Mouse (Mus musculus) hindbrain, embryonic 12.5 days (tissue): ENCODE data around the gene Actr8. TPM values are rescaled to one million over a fixed set of nuclear protein-coding genes. Genes with fewer than 3 reads are reported as not detected.

ENCODE experiments used
- ATAC-seq: fragments of 200-750 bp; cut with Nextera tagmentation; 2 replicates; pipeline ENCODE4 v1.8.0; 2017; ENCODE audit warnings: moderate TSS enrichment; ENCODE audit not compliant: low FRiP score
- H3K27ac ChIP-seq: fragments of 300-500 bp; sonication (generic); 2 replicates; pipeline ENCODE4 v1.5.1; 2016; ENCODE audit warnings: mild to moderate bottlenecking
- H3K27me3 ChIP-seq: fragments of 300-500 bp; sonication (generic); 2 replicates; pipeline ENCODE4 v1.6.1; 2016; ENCODE audit warnings: mild to moderate bottlenecking
- H3K36me3 ChIP-seq: fragments of 300-500 bp; sonication (generic); 2 replicates; pipeline ENCODE4 v1.6.1; 2016; ENCODE audit warnings: mild to moderate bottlenecking
- H3K4me1 ChIP-seq: fragments of 300-500 bp; sonication (generic); 2 replicates; pipeline ENCODE4 v1.6.1; 2016
- H3K4me2 ChIP-seq: fragments of 300-500 bp; sonication (generic); replicated peaks from 2 replicates; pipeline ENCODE4 v1.6.1; 2016; ENCODE audit warnings: mild to moderate bottlenecking
- H3K4me3 ChIP-seq: fragments of 300-500 bp; sonication (generic); 2 replicates; pipeline ENCODE4 v1.5.1; 2016; ENCODE audit warnings: mild to moderate bottlenecking
- H3K9ac ChIP-seq: fragments of 300-500 bp; sonication (generic); 2 replicates; pipeline ENCODE4 v1.6.1; 2016; ENCODE audit warnings: mild to moderate bottlenecking, moderate library complexity
- H3K9me3 ChIP-seq: fragments of 300-500 bp; sonication (generic); replicated peaks from 2 replicates; pipeline ENCODE4 v1.6.1; 2016; ENCODE audit warnings: mild to moderate bottlenecking
- WGBS: fragments of 180-500 bp; shearing (Covaris S2); methylation state at CpG from one replicate; pipeline ENCODE4 v1.1.7; 2016; 5-methylcytosine and 5-hydroxymethylcytosine counted together
- polyA plus RNA-seq: library from polyadenylated mRNA; unstranded; fragments of >200 nt; fragmentation: Nextera tagmentation; extraction: Ambion mirVana; gene quantifications from 2 replicates; pipeline ENCODE4 v1.2.1, GENCODE M21; 2016

The Actr8 gene
- polyA plus RNA-seq, 1 experiment from 2014 or later, result 87.1 TPM

GRCm38 (mm10) chr14:30019375-30019774, 41.2 kb downstream of the Actr8 start:
- Histone ChIP-seq H3K27me3 (no peaks in the 10 kb centered on the region), H3K4me3 (no peak overlapping the region), H3K4me1 (no peaks in the 10 kb centered on the region; the same call in 1 of the 2 replicates), H3K27ac (no peak overlapping the region), H3K9ac (no peak overlapping the region), H3K36me3 (no peaks in the 10 kb centered on the region), H3K9me3 (no peaks in the 10 kb centered on the region), H3K4me2 (no peak overlapping the region)
- 94% methylated on average over 8 of the region's 8 CpGs for whole genome bisulfite sequencing
- ATAC-seq, result no peak

- 60% methylated on average over 9 of the region's 9 CpGs for WGBS
- ATAC-seq, result no peak
- no peaks in the 10 kb centered on the region for H3K27me3 ChIP-seq
Observed at GRCm38 (mm10) chr14:30019792-30020575, 41.8 kb downstream of the Actr8 start.

GRCm38 (mm10) chr14:30022471-30022870, 44.3 kb downstream of the Actr8 start:
- H3K27me3 ChIP-seq, result no peaks in the 10 kb centered on the region
- WGBS, result 90% methylated on average over 6 of the region's 6 CpGs
- H3K9ac ChIP-seq, result no peak overlapping the region
- no peaks in the 10 kb centered on the region for H3K36me3 ChIP-seq
- H3K27ac ChIP-seq, result no peak overlapping the region
- no peak overlapping the region for H3K4me2 ChIP-seq
- H3K4me3 ChIP-seq, result no peak overlapping the region
- no peaks in the 10 kb centered on the region for H3K4me1 ChIP-seq
- no peak for ATAC-seq
- no peaks in the 10 kb centered on the region for H3K9me3 ChIP-seq

More at GRCm38 (mm10) chr14:30019792-30020575, 41.8 kb downstream of the Actr8 start:
- H3K27ac ChIP-seq, result no peak overlapping the region
- H3K9me3 ChIP-seq, result no peaks in the 10 kb centered on the region
- no peak overlapping the region for H3K4me2 ChIP-seq
- H3K4me3 ChIP-seq, result no peak overlapping the region
- no peaks in the 10 kb centered on the region for H3K36me3 ChIP-seq
- H3K9ac ChIP-seq, result no peak overlapping the region
- no peaks in the 10 kb centered on the region for H3K4me1 ChIP-seq

GRCm38 (mm10) chr14:30024387-30024786, 46.2 kb downstream of the Actr8 start:
- H3K9me3 ChIP-seq, result no peaks in the 10 kb centered on the region
- H3K36me3 ChIP-seq, result no peaks in the 10 kb centered on the region
- H3K9ac ChIP-seq, result no peak overlapping the region
- H3K4me3 ChIP-seq, result no peak overlapping the region
- H3K27ac ChIP-seq, result no peak overlapping the region
- 71% methylated on average over 7 of the region's 7 CpGs for WGBS
- no peaks in the 10 kb centered on the region for H3K4me1 ChIP-seq
- ATAC-seq, result no peak
- H3K4me2 ChIP-seq, result no peak overlapping the region
- H3K27me3 ChIP-seq, result no peaks in the 10 kb centered on the region

GRCm38 (mm10) chr14:30027378-30027777, 49.2 kb downstream of the Actr8 start:
- ATAC-seq, result no peak
- H3K27me3 ChIP-seq, result no peaks in the 10 kb centered on the region
- H3K4me3 ChIP-seq, result no peak overlapping the region
- H3K27ac ChIP-seq, result no peak overlapping the region
- H3K9ac ChIP-seq, result no peak overlapping the region
- no peaks in the 10 kb centered on the region for H3K4me1 ChIP-seq
- no peaks in the 10 kb centered on the region for H3K9me3 ChIP-seq
- no peak overlapping the region for H3K4me2 ChIP-seq
- 43% methylated on average over 2 of the region's 2 CpGs for WGBS
- no peaks in the 10 kb centered on the region for H3K36me3 ChIP-seq

- Histone ChIP-seq H3K9ac (no peak overlapping the region), H3K27ac (no peak overlapping the region), H3K27me3 (no peaks in the 10 kb centered on the region), H3K9me3 (no peaks in the 10 kb centered on the region), H3K4me1 (no peaks in the 10 kb centered on the region), H3K36me3 (no peaks in the 10 kb centered on the region), H3K4me2 (no peak overlapping the region), H3K4me3 (no peak overlapping the region)
- no peak for ATAC-seq
- 70% methylated on average over 8 of the region's 8 CpGs for WGBS
Observed at GRCm38 (mm10) chr14:30033405-30033804, 55.3 kb downstream of the Actr8 start.

- no peak for ATAC-seq
- H3K9me3 ChIP-seq, result no peaks in the 10 kb centered on the region
- H3K4me1 ChIP-seq, result no peaks in the 10 kb centered on the region
- no peak overlapping the region for H3K27ac ChIP-seq
- no peaks in the 10 kb centered on the region for H3K36me3 ChIP-seq
- H3K4me3 ChIP-seq, result no peak overlapping the region
- H3K4me2 ChIP-seq, result no peak overlapping the region
- no peaks in the 10 kb centered on the region for H3K27me3 ChIP-seq
- no peak overlapping the region for H3K9ac ChIP-seq
- 92% methylated on average over 18 of the region's 18 CpGs for WGBS
Observed at GRCm38 (mm10) chr14:30038431-30038830, 60.3 kb downstream of the Actr8 start.

GRCm38 (mm10) chr14:30039413-30039812, 61.3 kb downstream of the Actr8 start:
- 75% methylated on average over 4 of the region's 4 CpGs for WGBS
- H3K27ac ChIP-seq, result no peak overlapping the region
- ATAC-seq, result no peak

GRCm38 (mm10) chr14:30041836-30042235, 63.7 kb downstream of the Actr8 start:
- no peaks in the 10 kb centered on the region for H3K36me3 ChIP-seq
- no peak overlapping the region for H3K4me2 ChIP-seq
- no peaks in the 10 kb centered on the region for H3K4me1 ChIP-seq
- ATAC-seq, result no peak
- H3K9ac ChIP-seq, result no peak overlapping the region
- H3K27ac ChIP-seq, result no peak overlapping the region
- H3K9me3 ChIP-seq, result no peaks in the 10 kb centered on the region
- H3K4me3 ChIP-seq, result no peak overlapping the region
- 87% methylated on average over 9 of the region's 9 CpGs for WGBS
- no peaks in the 10 kb centered on the region for H3K27me3 ChIP-seq

More at GRCm38 (mm10) chr14:30039413-30039812, 61.3 kb downstream of the Actr8 start:
- H3K9ac ChIP-seq, result no peak overlapping the region
- no peaks in the 10 kb centered on the region for H3K27me3 ChIP-seq
- H3K4me3 ChIP-seq, result no peak overlapping the region
- no peaks in the 10 kb centered on the region for H3K4me1 ChIP-seq
- no peaks in the 10 kb centered on the region for H3K9me3 ChIP-seq
- no peak overlapping the region for H3K4me2 ChIP-seq
- no peaks in the 10 kb centered on the region for H3K36me3 ChIP-seq

- H3K36me3 ChIP-seq, result no peaks in the 10 kb centered on the region
- H3K27ac ChIP-seq, result no peak overlapping the region
- H3K27me3 ChIP-seq, result no peaks in the 10 kb centered on the region
- H3K4me2 ChIP-seq, result no peak overlapping the region
- no peaks in the 10 kb centered on the region for H3K4me1 ChIP-seq
- ATAC-seq, result no peak
- no peaks in the 10 kb centered on the region for H3K9me3 ChIP-seq
- WGBS, result 89% methylated on average over 7 of the region's 7 CpGs
- no peak overlapping the region for H3K9ac ChIP-seq
- H3K4me3 ChIP-seq, result no peak overlapping the region
Observed at GRCm38 (mm10) chr14:30043356-30043940, 65.3 kb downstream of the Actr8 start.

GRCm38 (mm10) chr14:30045239-30045638, 67.1 kb downstream of the Actr8 start:
- 88% methylated on average over 10 of the region's 10 CpGs for WGBS
- Histone ChIP-seq H3K27me3 (no peaks in the 10 kb centered on the region), H3K36me3 (no peaks in the 10 kb centered on the region), H3K4me2 (no peak overlapping the region), H3K4me1 (no peaks in the 10 kb centered on the region), H3K9me3 (no peaks in the 10 kb centered on the region), H3K4me3 (no peak overlapping the region), H3K27ac (no peak overlapping the region), H3K9ac (no peak overlapping the region)
- ATAC-seq, result no peak

- Histone ChIP-seq H3K9ac (no peak overlapping the region), H3K4me1 (no peaks in the 10 kb centered on the region), H3K36me3 (no peaks in the 10 kb centered on the region), H3K27ac (no peak overlapping the region), H3K27me3 (no peaks in the 10 kb centered on the region), H3K4me3 (no peak overlapping the region), H3K9me3 (no peaks in the 10 kb centered on the region), H3K4me2 (no peak overlapping the region)
- ATAC-seq, result no peak
- WGBS, result 89% methylated on average over 8 of the region's 8 CpGs
Observed at GRCm38 (mm10) chr14:30045704-30046220, 67.6 kb downstream of the Actr8 start.

- H3K4me2 ChIP-seq, result no peak overlapping the region
- H3K27ac ChIP-seq, result no peak overlapping the region
- no peaks in the 10 kb centered on the region for H3K4me1 ChIP-seq
- H3K36me3 ChIP-seq, result no peaks in the 10 kb centered on the region
- H3K9me3 ChIP-seq, result no peaks in the 10 kb centered on the region
- no peak overlapping the region for H3K9ac ChIP-seq
- H3K4me3 ChIP-seq, result no peak overlapping the region
- 91% methylated on average over 4 of the region's 4 CpGs for WGBS
- H3K27me3 ChIP-seq, result no peaks in the 10 kb centered on the region
- ATAC-seq, result no peak
Observed at GRCm38 (mm10) chr14:30046976-30047375, 68.8 kb downstream of the Actr8 start.
